ENCODE assay signal across 8 mouse cellular contexts in the genomic region with DNA sequence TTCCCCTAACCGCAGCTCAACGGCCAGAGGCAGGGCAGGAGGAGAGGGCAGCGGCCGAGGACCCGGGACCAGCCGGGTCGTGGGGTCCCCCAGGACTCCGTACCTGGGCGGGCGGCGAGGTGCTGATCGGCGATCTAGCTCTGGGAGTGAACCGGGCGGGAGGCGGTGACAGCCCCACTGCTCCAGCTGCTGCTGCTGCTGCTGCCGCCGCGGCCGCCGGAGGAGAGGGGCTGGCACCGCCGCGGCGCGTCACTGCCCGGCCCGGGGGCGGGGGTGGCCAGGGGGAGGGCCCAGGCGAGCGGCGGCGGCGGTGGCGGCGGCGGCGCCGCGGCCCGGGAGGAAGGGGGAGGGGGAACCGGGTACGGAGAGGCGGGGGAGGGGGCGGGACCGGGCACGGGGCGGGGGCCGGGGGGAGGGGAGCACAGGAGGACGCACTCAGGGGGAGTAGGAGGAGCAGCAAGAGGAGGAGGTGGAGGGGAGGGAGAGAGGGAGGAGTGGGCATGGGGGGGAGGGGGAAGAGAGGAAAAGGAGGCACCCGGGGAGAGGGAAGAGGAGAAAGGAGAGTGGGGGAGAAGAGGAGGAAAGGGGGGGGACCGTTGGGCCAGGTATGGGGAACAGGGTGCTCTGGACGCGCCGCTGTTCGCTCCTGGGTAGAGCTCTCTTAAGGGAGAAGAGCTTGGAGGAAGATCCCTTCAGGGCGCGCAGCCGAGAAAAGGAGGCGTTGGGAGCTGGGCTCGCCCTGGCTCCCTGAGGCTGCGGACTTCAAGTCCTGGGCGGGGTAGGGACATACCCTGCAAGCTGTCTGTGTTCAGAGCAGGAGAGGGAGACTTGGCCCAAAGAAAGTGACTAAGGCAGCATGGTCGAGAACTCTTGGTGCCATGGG. TPM values are rescaled to one million over a fixed set of nuclear protein-coding genes. Genes with fewer than 3 reads are reported as not detected.
DNase-seq lines count a peak whose midpoint lies in the region; ATAC-seq and TF ChIP-seq lines count a peak whose summit lies in the region.

No protein-coding gene starts in this region.

- no peaks in the 10 kb centered on the region for H3K27me3 ChIP-seq in intestine, embryonic 15.5 days (replicated peaks)
- no peaks in the 10 kb centered on the region for H3K27me3 ChIP-seq in limb, embryonic 14.5 days (ENCODE audit: control insufficient read depth, insufficient read depth, low read length)
- H3K27me3 ChIP-seq in midbrain, embryonic 14.5 days (ENCODE audit: control insufficient read depth, insufficient read depth, low read length), result no peaks in the 10 kb centered on the region
- H3K27me3 ChIP-seq in spleen, adult 2 months (ENCODE audit: control insufficient read depth, insufficient read depth, low read length), result peaks cover 17% of the 10 kb centered on the region

- no peak for TF ChIP-seq CTCF in cortical plate, adult 2 months (IDR thresholded peaks at IDR 0.05; ENCODE audit: extremely low read depth, insufficient read depth, low read length)
- TF ChIP-seq CTCF in spleen, adult 2 months (IDR thresholded peaks at IDR 0.05; ENCODE audit: extremely low read depth, insufficient read depth, insufficient read length, insufficient replicate concordance), result no peak

- H3K4me1 ChIP-seq in cortical plate, adult 2 months (ENCODE audit: control insufficient read depth, insufficient read depth, low read length), result peaks cover 1% of the 10 kb centered on the region; the same call in 1 of the 2 replicates
- peaks cover 39% of the 10 kb centered on the region for H3K4me1 ChIP-seq in intestine, embryonic 15.5 days (replicated peaks)
- H3K4me1 ChIP-seq in limb, embryonic 14.5 days (ENCODE audit: control insufficient read depth, insufficient read depth, low read length), result peaks cover 37% of the 10 kb centered on the region
- H3K4me1 ChIP-seq in midbrain, embryonic 14.5 days (ENCODE audit: control insufficient read depth, insufficient read depth, low read length), result peaks cover 28% of the 10 kb centered on the region
- peaks cover 1% of the 10 kb centered on the region for H3K4me1 ChIP-seq in spleen, adult 2 months (ENCODE audit: control insufficient read depth, insufficient read depth, insufficient read length)

- intact Hi-C loops in gastrocnemius, postnatal 36 days (cut with DNase I), result loop anchor here (10.0 kb wide), 1 partner anchor 1490 kb away; no protein-coding TSS in a partner anchor

- WGBS in intestine, embryonic 15.5 days, result 1% methylated on average over 30 of the region's 64 CpGs
- WGBS in limb, embryonic 14.5 days, result under 1% methylated on average over 31 of the region's 64 CpGs
- under 1% methylated on average over 50 of the region's 64 CpGs for WGBS in midbrain, embryonic 14.5 days
- WGBS in spleen, adult 2 months, result 3% methylated on average over 36 of the region's 64 CpGs

- peak; percentile 76 for ATAC-seq in intestine, embryonic 15.5 days
- ATAC-seq in limb, embryonic 14.5 days (ENCODE audit: low FRiP score, low read depth), result peak; percentile 69
- ATAC-seq in midbrain, embryonic 14.5 days (ENCODE audit: low FRiP score, low TSS enrichment), result peak; percentile 82

- peak overlapping the region; percentile 47 for H3K4me3 ChIP-seq in cortical plate, adult 2 months (ENCODE audit: insufficient read depth, low read length)
- H3K4me3 ChIP-seq in intestine, embryonic 15.5 days (replicated peaks), result peak overlapping the region; percentile 98
- H3K4me3 ChIP-seq in limb, embryonic 14.5 days (replicated peaks; ENCODE audit: low read length), result peak overlapping the region; percentile 88
- peak overlapping the region; percentile 93 for H3K4me3 ChIP-seq in midbrain, embryonic 14.5 days (replicated peaks; ENCODE audit: low read depth, low read length)
- H3K4me3 ChIP-seq in spleen, adult 2 months (ENCODE audit: extremely low read depth, insufficient read depth, insufficient read length), result peak overlapping the region; percentile 70

- no peaks in the 10 kb centered on the region for H3K36me3 ChIP-seq in intestine, embryonic 15.5 days
- H3K36me3 ChIP-seq in limb, embryonic 14.5 days (ENCODE audit: control insufficient read depth, insufficient read depth, low read length), result no peaks in the 10 kb centered on the region
- H3K36me3 ChIP-seq in midbrain, embryonic 14.5 days (ENCODE audit: control insufficient read depth, insufficient read depth, low read length), result no peaks in the 10 kb centered on the region
- H3K36me3 ChIP-seq in spleen, adult 2 months (ENCODE audit: control insufficient read depth, insufficient read depth, low read length), result no peaks in the 10 kb centered on the region

- peak; percentile 86 to 91 for DNase-seq in adrenal gland, adult (ENCODE audit: inconsistent age in 2 of 2, low spot score in 1 of 2)
- DNase-seq in adrenal gland, adult 8-10 months, result no peak
- DNase-seq in gastrocnemius, postnatal 36 days, result peak; percentile 52 to 56
- DNase-seq in limb, embryonic 14.5 days (ENCODE audit: low spot score), result peak; percentile 67
- DNase-seq in midbrain, embryonic 14.5 days, result peak; percentile 88
- peak in 1 of 2 experiments; percentile 18 for DNase-seq in spleen, adult 2 months (ENCODE audit: low read depth in 1 of 2, low spot score in 2 of 2)

- peak overlapping the region; percentile 99 for H3K4me2 ChIP-seq in intestine, embryonic 15.5 days (replicated peaks)
- peak overlapping the region; percentile 73 for H3K4me2 ChIP-seq in limb, embryonic 14.5 days (replicated peaks; ENCODE audit: low read depth, low read length, severe bottlenecking)
- H3K4me2 ChIP-seq in midbrain, embryonic 14.5 days (ENCODE audit: low read length), result peak overlapping the region; percentile 87

- peak overlapping the region; percentile 86 for H3K27ac ChIP-seq in cortical plate, adult 2 months (ENCODE audit: insufficient read depth, low read length)
- H3K27ac ChIP-seq in intestine, embryonic 15.5 days, result peak overlapping the region; percentile 98
- peak overlapping the region; percentile 90 for H3K27ac ChIP-seq in limb, embryonic 14.5 days (replicated peaks; ENCODE audit: low read depth, low read length)
- H3K27ac ChIP-seq in midbrain, embryonic 14.5 days (replicated peaks; ENCODE audit: low read depth, low read length), result peak overlapping the region; percentile 95
- no peak overlapping the region for H3K27ac ChIP-seq in spleen, adult 2 months (ENCODE audit: insufficient read depth, low read length)

- H3K9me3 ChIP-seq in intestine, embryonic 15.5 days, result no peaks in the 10 kb centered on the region
- H3K9me3 ChIP-seq in limb, embryonic 14.5 days (ENCODE audit: control insufficient read depth, low read length), result no peaks in the 10 kb centered on the region
- H3K9me3 ChIP-seq in midbrain, embryonic 14.5 days (ENCODE audit: control insufficient read depth, low read length), result no peaks in the 10 kb centered on the region

- peak overlapping the region; percentile 95 for H3K9ac ChIP-seq in intestine, embryonic 15.5 days
- H3K9ac ChIP-seq in limb, embryonic 14.5 days (ENCODE audit: low read depth, low read length, severe bottlenecking), result peak overlapping the region; percentile 78
- H3K9ac ChIP-seq in midbrain, embryonic 14.5 days (replicated peaks; ENCODE audit: low read length), result peak overlapping the region; percentile 95

- TF ChIP-seq POLR2A in cortical plate, adult 2 months (IDR thresholded peaks at IDR 0.05; ENCODE audit: extremely low read depth, insufficient read depth, low read length), result no peak
- peak; percentile 48; the same call in 1 of the 2 replicates for TF ChIP-seq POLR2A in limb, embryonic 14.5 days (IDR thresholded peaks at IDR 0.05; ENCODE audit: borderline replicate concordance, extremely low read depth, insufficient read depth, insufficient read length)
- TF ChIP-seq POLR2A in spleen, adult 2 months (IDR thresholded peaks at IDR 0.05; ENCODE audit: low read depth, low read length), result no peak

RNA-seq across cellular contexts. Expression of gene 4930404H24Rik, which starts 48.1 kb away (rescaled TPM):
- total RNA-seq in adrenal gland, adult 8-10 months (2022), result not detected
- not detected in 2 replicates for polyA plus RNA-seq in cortical plate, adult 2 months (2012; rRNA removed)
- not detected for total RNA-seq in gastrocnemius, postnatal 36 days (2021)
- not detected in 2 replicates for polyA plus RNA-seq in intestine, embryonic 15.5 days (2015; fragmentation: Nextera tagmentation; extraction: Ambion mirVana)
- polyA plus RNA-seq in limb, embryonic 14.5 days (2012; rRNA removed), result not detected in 2 replicates
- not detected in 2 replicates for polyA plus RNA-seq in limb, embryonic 14.5 days (2014; fragmentation: Nextera tagmentation; extraction: Ambion mirVana)
- not detected in 2 replicates for polyA plus RNA-seq in midbrain, embryonic 14.5 days (2014; fragmentation: Nextera tagmentation; extraction: Ambion mirVana)
- not detected in 2 replicates for polyA plus RNA-seq in spleen, adult 2 months (2012; rRNA removed)

Comparison
In these comparisons a context has a peak if more than half of its experiments do, and no peak if none do; other contexts are left out.
1. H3K4me3 ChIP-seq: peak in every context shown above with its lines; median percentile 98 in intestine, embryonic 15.5 days; 93 in midbrain, embryonic 14.5 days; 88 in limb, embryonic 14.5 days; 70 in spleen, adult 2 months; 47 in cortical plate, adult 2 months.